Mouse (Mus musculus): ENCODE results near the gene Lrig2.

Lrig2 gene

GRCm38 (mm10) chr3:104514510-104514909 lies 2.8 kb upstream of the Lrig2 start:
- in situ Hi-C loops (cut with MboI; ENCODE audit: unreplicated experiment in 2 of 2) = loop anchor here (5.0 to 10.0 kb wide), 4 partner anchors 33 to 163 kb away; no protein-coding TSS in a partner anchor

- in situ Hi-C loops (cut with MboI; ENCODE audit: unreplicated experiment in 2 of 2) = loop anchor here (5.0 to 10.0 kb wide), 4 partner anchors 35 to 165 kb away; no protein-coding TSS in a partner anchor
Measured at GRCm38 (mm10) chr3:104512424-104512748, 668 bp upstream of the Lrig2 start.

- in situ Hi-C loops (cut with MboI; ENCODE audit: unreplicated experiment in 2 of 2) = loop anchor here (5.0 to 10.0 kb wide), 4 partner anchors 36 to 166 kb away; no protein-coding TSS in a partner anchor
Measured at GRCm38 (mm10) chr3:104510771-104511429, 818 bp downstream of the Lrig2 start.

- in situ Hi-C loops (cut with MboI; ENCODE audit: unreplicated experiment in 2 of 2) = no loop called here
Measured at GRCm38 (mm10) chr3:104501648-104502047, 10.1 kb downstream of the Lrig2 start.

GRCm38 (mm10) chr3:104500881-104501280 lies 10.8 kb downstream of the Lrig2 start:
- in situ Hi-C loops (cut with MboI; ENCODE audit: unreplicated experiment in 2 of 2) = no loop called here

GRCm38 (mm10) chr3:104496176-104496575 lies 15.5 kb downstream of the Lrig2 start:
- in situ Hi-C loops (cut with MboI; ENCODE audit: unreplicated experiment in 2 of 2) = no loop called here

- in situ Hi-C loops (cut with MboI; ENCODE audit: unreplicated experiment in 2 of 2) = no loop called here
Measured at GRCm38 (mm10) chr3:104480946-104481719, 30.6 kb downstream of the Lrig2 start.

GRCm38 (mm10) chr3:104478056-104478455 lies 33.7 kb downstream of the Lrig2 start:
- in situ Hi-C loops (cut with MboI; ENCODE audit: unreplicated experiment in 2 of 2) = no loop called here

GRCm38 (mm10) chr3:104469421-104469820 lies 42.3 kb downstream of the Lrig2 start:
- in situ Hi-C loops (cut with MboI; ENCODE audit: unreplicated experiment in 2 of 2) = no loop called here

- in situ Hi-C loops (cut with MboI; ENCODE audit: unreplicated experiment in 2 of 2) = no loop called here
Measured at GRCm38 (mm10) chr3:104461226-104461625, 50.5 kb downstream of the Lrig2 start.

GRCm38 (mm10) chr3:104458588-104458987 lies 53.1 kb downstream of the Lrig2 start:
- in situ Hi-C loops (cut with MboI; ENCODE audit: unreplicated experiment in 2 of 2) = no loop called here

- in situ Hi-C loops (cut with MboI; ENCODE audit: unreplicated experiment in 2 of 2) = no loop called here
Measured at GRCm38 (mm10) chr3:104455506-104456275, 56.0 kb downstream of the Lrig2 start.

GRCm38 (mm10) chr3:104447240-104447639 lies 64.5 kb downstream of the Lrig2 start:
- in situ Hi-C loops (cut with MboI; ENCODE audit: unreplicated experiment in 2 of 2) = loop anchor here (10.0 kb wide), 7 partner anchors 238 to 1052 kb away; partner anchors contain the start of genes Bcl2l15 (in 1 of the 2), Gm10964 (in 1 of the 2) and Olfml3 (in 1 of the 2)

GRCm38 (mm10) chr3:104446689-104447088 lies 65.0 kb downstream of the Lrig2 start:
- in situ Hi-C loops (cut with MboI; ENCODE audit: unreplicated experiment in 2 of 2) = loop anchor here (10.0 kb wide), 7 partner anchors 238 to 1052 kb away; partner anchors contain the start of genes Bcl2l15 (in 1 of the 2), Gm10964 (in 1 of the 2) and Olfml3 (in 1 of the 2)

- in situ Hi-C loops (cut with MboI; ENCODE audit: unreplicated experiment in 2 of 2) = loop anchor here (10.0 kb wide), 7 partner anchors 239 to 1051 kb away; partner anchors contain the start of genes Bcl2l15 (in 1 of the 2), Gm10964 (in 1 of the 2) and Olfml3 (in 1 of the 2)
Measured at GRCm38 (mm10) chr3:104445576-104445975, 66.1 kb downstream of the Lrig2 start.

- in situ Hi-C loops (cut with MboI; ENCODE audit: unreplicated experiment in 2 of 2) = loop anchor here (5.0 to 10.0 kb wide), 12 partner anchors 240 to 1053 kb away; partner anchors contain the start of genes Gm10964 (in 2 of the 2), Olfml3 (in 2 of the 2) and Bcl2l15 (in 1 of the 2)
Measured at GRCm38 (mm10) chr3:104444946-104445460, 66.7 kb downstream of the Lrig2 start.

- in situ Hi-C loops (cut with MboI; ENCODE audit: unreplicated experiment in 2 of 2) = loop anchor here (5.0 to 10.0 kb wide), 12 partner anchors 241 to 1052 kb away; partner anchors contain the start of genes Gm10964 (in 2 of the 2), Olfml3 (in 2 of the 2) and Bcl2l15 (in 1 of the 2)
Measured at GRCm38 (mm10) chr3:104444082-104444481, 67.6 kb downstream of the Lrig2 start.

GRCm38 (mm10) chr3:104442357-104442756 lies 69.4 kb downstream of the Lrig2 start:
- in situ Hi-C loops (cut with MboI; ENCODE audit: unreplicated experiment in 2 of 2) = loop anchor here (5.0 to 10.0 kb wide), 12 partner anchors 242 to 1050 kb away; partner anchors contain the start of genes Gm10964 (in 2 of the 2), Olfml3 (in 2 of the 2) and Bcl2l15 (in 1 of the 2)

- in situ Hi-C loops (cut with MboI; ENCODE audit: unreplicated experiment in 2 of 2) = loop anchor here (5.0 to 10.0 kb wide), 12 partner anchors 243 to 1050 kb away; partner anchors contain the start of genes Gm10964 (in 2 of the 2), Olfml3 (in 2 of the 2) and Bcl2l15 (in 1 of the 2)
Measured at GRCm38 (mm10) chr3:104441870-104442283, 69.8 kb downstream of the Lrig2 start.

Data from v-Abl transformed pro-B cells (cell line).